Mouse (Mus musculus) cerebellum, adult 9-11 months (tissue): ENCODE data around the gene Klf12.
A peak's percentile ranks its signal among the peaks of the same experiment; 100 is the strongest.

ENCODE experiments used
- DNase-seq: peaks from one replicate; pipeline ENCODE4 v3.0.0; 2022

Gene Klf12

DNA sequence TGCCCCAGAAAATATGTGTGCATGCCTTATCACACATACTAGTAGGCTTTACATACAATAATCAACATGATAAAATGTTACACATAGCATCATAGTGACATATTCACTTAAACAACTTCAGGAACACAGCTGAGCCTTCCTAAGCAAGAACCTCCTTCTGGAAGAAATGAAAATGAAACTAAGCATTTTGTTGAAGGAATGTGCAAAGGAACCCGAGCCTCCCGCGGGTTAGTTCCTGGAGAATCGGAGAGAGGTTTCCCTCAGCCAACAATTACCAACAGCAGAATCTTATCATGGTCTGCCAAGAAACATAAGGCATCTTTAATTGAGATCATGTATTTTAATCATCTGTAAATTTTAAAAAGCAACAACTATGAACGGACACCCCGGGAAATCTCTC is 257.8 kb downstream of the Klf12 start:
- no peak for DNase-seq

GRCm38 (mm10) chr14:100017219-100017618 is 267.3 kb downstream of the Klf12 start:
- DNase-seq, result no peak

DNA sequence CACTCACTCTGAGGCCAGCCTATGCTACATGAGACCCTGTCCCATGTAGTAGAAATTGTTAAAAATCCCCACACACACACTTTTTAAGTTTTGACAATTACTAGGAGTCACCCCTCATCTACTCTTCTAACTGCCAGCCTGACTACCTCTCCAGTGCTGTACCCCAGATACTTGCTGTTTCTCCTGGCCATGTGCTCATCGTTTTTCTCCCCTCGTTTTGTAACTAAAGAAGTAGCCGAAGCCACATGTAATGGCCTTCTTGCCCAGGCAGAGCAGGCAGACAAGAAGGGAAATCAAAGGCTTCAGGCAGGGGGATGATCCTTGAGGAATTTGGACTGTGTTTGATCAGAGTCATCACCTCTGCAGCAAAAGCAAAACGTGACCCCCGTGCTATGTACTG is 274.0 kb downstream of the Klf12 start:
- no peak for DNase-seq

- DNase-seq, result peak; percentile 33
Observed at GRCm38 (mm10) chr14:100009790-100010382, 274.6 kb downstream of the Klf12 start.

DNA sequence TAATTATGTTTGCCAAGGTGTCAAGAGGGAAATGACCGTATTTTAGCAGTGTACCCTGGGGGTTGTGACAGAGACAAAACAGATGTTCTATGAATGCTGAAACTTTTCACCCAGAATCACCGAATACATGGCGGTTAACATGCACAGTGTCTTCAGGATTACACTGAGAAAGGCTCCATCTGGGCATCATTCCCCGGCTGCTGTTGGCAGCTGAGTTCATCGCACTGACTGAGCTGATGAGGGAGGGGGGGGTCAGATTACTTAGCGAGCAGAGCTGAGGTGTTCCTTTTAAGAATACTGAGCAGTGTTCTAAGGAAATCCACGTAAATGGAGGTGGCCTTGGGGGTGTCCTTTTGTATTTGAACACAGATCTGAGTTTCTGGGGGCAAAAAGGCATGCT is 301.0 kb downstream of the Klf12 start:
- DNase-seq, result no peak

- no peak for DNase-seq
Observed at GRCm38 (mm10) chr14:99981209-99981608, 303.3 kb downstream of the Klf12 start.

- DNase-seq, result no peak
Observed at GRCm38 (mm10) chr14:99967920-99968319, 316.6 kb downstream of the Klf12 start.

DNA sequence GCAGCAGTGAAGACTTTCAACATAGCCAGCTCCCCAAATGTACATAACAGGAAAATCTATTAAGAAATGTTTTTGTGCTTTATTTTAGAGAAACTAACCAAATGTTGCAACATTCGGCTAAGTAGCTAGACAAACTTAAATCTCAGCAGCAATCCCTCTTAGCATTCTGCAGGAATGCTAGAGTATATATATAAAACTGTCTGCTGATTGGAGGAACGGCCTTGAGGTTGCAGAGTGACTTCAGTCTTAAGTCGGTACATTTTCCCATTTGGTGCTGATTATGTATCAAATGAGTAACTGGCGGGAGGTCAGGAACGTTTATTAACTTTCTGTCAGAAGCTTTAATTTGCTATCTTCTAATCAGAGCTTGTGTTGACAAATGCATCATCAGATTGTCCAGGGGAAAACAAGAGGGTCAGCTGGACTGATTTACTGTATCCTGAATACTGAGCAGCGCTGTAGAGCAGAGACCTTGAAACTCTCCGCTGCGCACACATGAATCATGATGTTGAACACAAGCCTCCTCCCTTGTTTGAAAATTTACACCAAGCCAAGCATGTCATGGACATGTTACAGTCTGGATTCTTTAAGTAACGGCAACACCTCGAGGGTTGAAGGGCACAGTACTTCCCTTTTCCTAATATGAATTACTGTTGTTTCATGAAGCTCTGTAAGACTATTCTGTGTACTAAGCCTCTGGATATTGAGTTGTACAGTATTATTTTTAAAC is 323.8 kb downstream of the Klf12 start:
- no peak for DNase-seq

GRCm38 (mm10) chr14:99955133-99955532 is 329.3 kb downstream of the Klf12 start:
- DNase-seq, result no peak

- no peak for DNase-seq
Observed at GRCm38 (mm10) chr14:99944221-99945108, 340.0 kb downstream of the Klf12 start.

DNA sequence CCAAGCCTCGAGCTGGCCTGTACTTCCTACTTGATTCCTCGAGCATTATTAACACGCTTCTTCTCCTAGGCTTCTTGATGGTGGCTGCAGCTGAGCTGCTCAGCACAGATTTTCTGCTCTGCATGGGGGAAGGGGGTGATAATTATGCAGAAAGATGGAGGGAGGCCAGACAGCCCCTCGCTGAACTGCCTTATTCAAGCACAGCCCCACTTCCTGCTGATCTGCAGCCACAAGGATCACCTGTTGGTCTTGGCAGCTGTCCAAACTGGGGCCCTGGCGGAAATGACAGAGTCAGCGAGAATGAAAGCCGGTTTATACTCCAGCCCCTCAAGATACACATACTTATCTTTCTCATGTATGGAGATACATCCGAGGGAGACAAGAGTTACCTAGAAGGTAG is 341.3 kb downstream of the Klf12 start:
- DNase-seq, result peak; percentile 12

- DNase-seq, result no peak
Observed at GRCm38 (mm10) chr14:99933456-99933855, 351.0 kb downstream of the Klf12 start.

GRCm38 (mm10) chr14:99931879-99932278 is 352.6 kb downstream of the Klf12 start:
- peak; percentile 40 for DNase-seq

DNA sequence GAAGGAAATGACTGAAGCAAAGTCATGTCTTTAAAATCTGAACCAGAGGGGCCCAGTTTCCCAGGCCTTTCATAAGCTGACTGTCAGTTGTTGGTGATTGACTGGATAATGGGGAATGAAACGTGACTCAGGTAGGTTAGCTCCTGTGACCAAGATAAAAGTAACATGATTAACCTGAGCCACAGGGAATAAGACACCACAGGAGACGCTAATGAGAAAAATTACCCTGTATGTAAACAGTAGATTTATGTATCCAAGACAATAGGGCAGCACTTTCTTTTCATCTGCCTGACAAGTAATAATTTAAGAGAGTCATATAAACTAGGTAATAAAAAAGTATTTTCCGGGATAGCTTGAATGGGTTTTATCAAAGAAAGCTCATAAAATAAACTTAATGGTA is 372.6 kb downstream of the Klf12 start:
- DNase-seq, result no peak

- no peak for DNase-seq
Observed at GRCm38 (mm10) chr14:99910876-99911275, 373.6 kb downstream of the Klf12 start.

DNA sequence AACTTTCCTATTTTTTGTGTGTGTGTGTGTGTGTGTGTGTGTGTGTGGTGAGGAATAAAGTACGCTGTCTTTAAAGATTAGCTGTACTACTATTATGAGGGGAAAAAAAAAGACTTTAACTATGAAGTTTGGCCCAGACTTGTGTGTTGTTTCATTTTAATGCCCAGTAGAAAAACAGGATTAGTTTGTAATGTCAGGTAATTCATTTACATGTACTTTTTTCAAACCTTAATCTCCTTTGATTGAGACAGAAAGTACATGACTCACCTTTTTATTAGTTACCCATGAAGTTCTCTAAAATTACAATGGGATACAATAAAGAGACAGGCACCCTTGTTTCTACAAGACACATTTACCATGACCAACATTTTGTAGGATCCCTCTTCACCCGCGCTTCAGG is 383.6 kb downstream of the Klf12 start:
- no peak for DNase-seq

DNA sequence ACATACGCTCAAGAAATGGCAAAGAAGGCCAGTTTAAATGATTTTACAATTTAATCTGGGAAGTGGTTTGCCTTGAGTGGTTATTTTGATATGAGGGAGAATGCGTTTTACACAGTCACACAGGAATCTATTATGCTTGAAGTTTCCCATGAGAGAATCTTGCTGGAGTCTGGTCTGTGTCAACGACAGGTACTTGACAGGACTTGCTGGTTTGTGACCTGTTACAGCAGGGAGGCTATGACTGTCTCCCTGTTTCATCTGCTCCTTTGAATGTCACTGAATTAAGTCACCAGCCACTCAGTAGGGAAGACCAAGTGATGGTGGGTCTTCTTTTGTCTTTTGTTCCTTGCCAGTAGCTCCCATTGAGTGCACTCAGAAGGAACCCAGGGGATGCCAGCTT is 385.6 kb downstream of the Klf12 start:
- no peak for DNase-seq

- DNase-seq, result peak; percentile 34
Observed at GRCm38 (mm10) chr14:99894708-99895383, 389.6 kb downstream of the Klf12 start.

DNA sequence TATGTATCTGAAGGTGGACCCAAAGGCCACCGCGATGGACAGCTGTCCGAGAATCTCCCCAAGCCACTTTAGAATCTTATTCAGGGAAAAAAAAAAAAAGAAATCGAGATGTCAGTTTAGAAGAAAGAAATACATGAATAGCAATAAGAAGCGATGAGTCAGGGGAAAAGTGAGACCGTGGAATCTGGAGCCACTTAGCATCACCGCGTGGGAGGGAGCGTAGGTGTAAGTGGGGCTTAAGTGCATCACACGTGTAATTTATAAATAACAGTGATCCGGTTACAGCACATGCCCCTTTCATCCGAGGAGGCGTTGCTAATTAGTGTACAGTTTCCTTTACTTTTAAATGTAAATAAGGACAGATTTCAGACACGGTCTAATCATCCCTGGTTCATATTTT is 390.4 kb downstream of the Klf12 start:
- DNase-seq, result no peak

DNA sequence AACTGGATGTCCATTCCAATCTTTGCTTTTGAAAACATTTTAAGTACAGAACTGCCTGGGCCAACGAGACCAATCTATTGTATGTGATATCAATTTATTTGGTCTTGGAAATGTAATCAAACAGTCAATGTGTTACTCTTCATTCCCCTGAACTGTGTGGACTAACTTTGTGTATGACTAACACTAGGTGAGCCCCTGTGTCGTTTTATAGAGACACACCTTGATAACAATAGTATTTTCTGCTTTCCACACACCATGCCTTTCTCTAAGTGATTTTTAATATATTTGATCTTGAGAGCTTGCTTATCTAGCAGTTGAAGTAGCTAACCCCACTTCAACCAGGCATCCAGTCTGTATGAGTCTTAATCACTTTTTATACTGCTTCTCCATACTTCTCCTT is 398.0 kb downstream of the Klf12 start:
- DNase-seq, result no peak

- no peak for DNase-seq
Observed at GRCm38 (mm10) chr14:99885562-99885961, 398.9 kb downstream of the Klf12 start.

DNA sequence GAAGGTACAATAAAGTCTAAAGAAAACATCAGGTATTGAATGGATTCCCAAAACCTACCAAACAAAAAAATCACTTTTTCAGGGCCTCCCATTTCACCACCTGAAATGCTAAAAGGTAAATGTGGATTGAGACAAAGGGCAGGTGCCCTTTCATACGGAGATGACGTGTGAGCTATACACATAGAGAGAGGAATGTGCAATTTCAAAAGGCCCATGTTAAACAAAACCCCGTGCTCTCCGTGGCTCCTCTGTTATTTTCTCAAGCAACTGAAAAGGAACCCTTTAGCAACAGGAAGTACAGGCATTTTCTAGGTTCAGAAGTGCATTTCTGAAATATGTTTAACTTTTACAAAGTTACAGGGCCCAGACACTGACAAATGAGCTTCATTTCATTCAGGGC is 399.4 kb downstream of the Klf12 start:
- DNase-seq, result no peak
